Mouse (Mus musculus) forebrain, embryonic 16.5 days (tissue): ENCODE measurements around the gene Gli3. TPM values are rescaled to one million over a fixed set of nuclear protein-coding genes. Genes with fewer than 3 reads are reported as not detected.

Source experiments
- ATAC-seq: fragments of 200-750 bp; cut with Nextera tagmentation; 2 replicates; pipeline ENCODE4 v1.8.0; 2017; ENCODE audit warnings: mild to moderate bottlenecking, moderate library complexity
- H3K27ac ChIP-seq: fragments of 300-500 bp; sonication (generic); 2 replicates; pipeline ENCODE4 v1.5.1; 2014; ENCODE audit warnings: low read length, control low read depth
- H3K27me3 ChIP-seq: fragments of 300-500 bp; sonication (generic); replicated peaks from 2 replicates; pipeline ENCODE4 v1.6.1; 2014; ENCODE audit warnings: low read length; ENCODE audit not compliant: control insufficient read depth, insufficient read depth
- H3K36me3 ChIP-seq: fragments of 300-500 bp; sonication (generic); 2 replicates; pipeline ENCODE4 v1.6.1; 2014; ENCODE audit not compliant: control insufficient read depth, insufficient read depth
- H3K4me1 ChIP-seq: fragments of 300-500 bp; sonication (generic); replicated peaks from 2 replicates; pipeline ENCODE4 v1.6.1; 2014; ENCODE audit warnings: low read length; ENCODE audit not compliant: control insufficient read depth, insufficient read depth
- H3K4me2 ChIP-seq: fragments of 300-500 bp; sonication (generic); 2 replicates; pipeline ENCODE4 v1.6.1; 2014; ENCODE audit warnings: mild to moderate bottlenecking, low read length, control low read depth
- H3K4me3 ChIP-seq: fragments of 300-500 bp; sonication (generic); replicated peaks from 2 replicates; pipeline ENCODE4 v1.5.1; 2014; ENCODE audit warnings: mild to moderate bottlenecking, low read length, control low read depth
- H3K9ac ChIP-seq: fragments of 300-500 bp; sonication (generic); replicated peaks from 2 replicates; pipeline ENCODE4 v1.6.1; 2014; ENCODE audit warnings: low read depth, low read length, control low read depth
- H3K9me3 ChIP-seq: fragments of 300-500 bp; sonication (generic); 2 replicates; pipeline ENCODE4 v1.6.1; 2016; ENCODE audit warnings: low read length; ENCODE audit not compliant: control insufficient read depth
- WGBS: fragments of 180-500 bp; shearing (Covaris S2); extraction: QIAGEN DNeasy Blood & Tissue Kit; methylation state at CpG from one replicate; pipeline ENCODE4 v1.1.7; 2014; 5-methylcytosine and 5-hydroxymethylcytosine counted together
- polyA plus RNA-seq: library from polyadenylated mRNA; unstranded; fragments of >200 nt; fragmentation: Nextera tagmentation; extraction: Ambion mirVana; gene quantifications from 2 replicates; pipeline ENCODE4 v1.2.1, GENCODE M21; 2015

Gene Gli3
- polyA plus RNA-seq, 1 experiment from 2014 or later: 10.8 TPM

DNA sequence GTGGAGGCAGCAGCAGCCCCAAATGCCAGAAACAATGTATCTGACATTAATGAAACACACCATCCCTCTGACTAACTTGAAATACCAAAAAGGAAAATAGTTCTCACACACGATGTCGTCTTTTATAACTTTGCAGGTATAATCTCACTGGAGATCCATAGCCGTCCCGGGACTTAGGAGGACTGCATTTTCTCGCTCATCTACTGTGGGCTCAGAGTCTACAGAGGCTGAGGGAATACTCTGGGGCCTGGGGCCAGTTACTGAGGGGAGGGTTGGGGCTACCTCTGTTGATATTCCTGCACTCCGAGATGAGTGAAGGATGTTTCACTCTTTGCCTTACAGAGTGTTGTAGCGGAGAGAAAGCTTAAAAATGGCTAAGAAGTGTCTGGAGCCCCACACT is 1.1 kb upstream of the Gli3 start:
- H3K4me2 ChIP-seq: peak overlapping the region; percentile 90
- peaks cover 15% of the 10 kb centered on the region; the same call in 1 of the 2 replicates for H3K4me1 ChIP-seq
- no peaks in the 10 kb centered on the region for H3K36me3 ChIP-seq
- H3K9me3 ChIP-seq: no peaks in the 10 kb centered on the region
- H3K9ac ChIP-seq: no peak overlapping the region
- no peak overlapping the region for H3K27ac ChIP-seq
- ATAC-seq: no peak
- WGBS: 6% methylated on average over 7 of the region's 7 CpGs
- 0 out of 2 replicates have a peak, but pooled peaks cover 2% of the 10 kb centered on the region for H3K27me3 ChIP-seq
- H3K4me3 ChIP-seq: peak overlapping the region; percentile 71; the same call in 1 of the 2 replicates

DNA sequence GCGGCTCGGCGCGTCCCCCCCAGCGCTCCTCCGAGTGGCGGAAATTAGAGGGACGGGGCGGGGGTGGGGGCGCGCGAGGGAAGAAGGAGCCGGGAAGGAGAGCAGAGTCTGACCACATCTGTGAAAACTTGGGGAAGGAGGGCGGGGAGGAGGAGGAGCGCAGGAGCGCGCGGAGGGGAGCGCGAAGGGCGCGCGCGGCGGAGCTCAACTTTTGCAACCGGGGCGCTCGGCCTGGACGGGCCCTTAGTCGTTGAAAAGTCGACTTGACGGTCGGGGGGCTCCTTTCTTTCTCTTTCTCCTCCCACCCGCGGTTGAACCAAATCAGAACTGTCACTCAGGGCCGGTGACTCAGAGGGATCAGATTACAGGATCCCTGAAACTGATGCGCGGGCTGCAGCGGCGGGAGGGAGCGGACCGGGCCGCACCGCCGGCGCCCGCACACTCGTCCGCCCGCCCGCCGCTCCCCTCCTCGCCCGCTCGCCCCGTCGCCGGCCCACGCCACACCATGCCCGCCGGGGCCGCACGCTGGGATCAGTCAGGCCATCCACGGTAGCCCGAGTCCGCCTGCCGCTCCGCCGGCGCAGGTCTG is 551 bp downstream of the Gli3 start:
- peak; percentile 72 for ATAC-seq
- no peaks in the 10 kb centered on the region for H3K9me3 ChIP-seq
- H3K27ac ChIP-seq: peak overlapping the region; percentile 90
- H3K4me1 ChIP-seq: peaks cover 17% of the 10 kb centered on the region; the same call in 1 of the 2 replicates
- H3K4me3 ChIP-seq: peak overlapping the region; percentile 71
- under 1% methylated on average over 65 of the region's 70 CpGs for WGBS
- H3K36me3 ChIP-seq: no peaks in the 10 kb centered on the region
- peak overlapping the region; percentile 78 for H3K9ac ChIP-seq
- 0 out of 2 replicates have a peak, but pooled peaks cover 2% of the 10 kb centered on the region for H3K27me3 ChIP-seq
- peak overlapping the region; percentile 90 for H3K4me2 ChIP-seq

DNA sequence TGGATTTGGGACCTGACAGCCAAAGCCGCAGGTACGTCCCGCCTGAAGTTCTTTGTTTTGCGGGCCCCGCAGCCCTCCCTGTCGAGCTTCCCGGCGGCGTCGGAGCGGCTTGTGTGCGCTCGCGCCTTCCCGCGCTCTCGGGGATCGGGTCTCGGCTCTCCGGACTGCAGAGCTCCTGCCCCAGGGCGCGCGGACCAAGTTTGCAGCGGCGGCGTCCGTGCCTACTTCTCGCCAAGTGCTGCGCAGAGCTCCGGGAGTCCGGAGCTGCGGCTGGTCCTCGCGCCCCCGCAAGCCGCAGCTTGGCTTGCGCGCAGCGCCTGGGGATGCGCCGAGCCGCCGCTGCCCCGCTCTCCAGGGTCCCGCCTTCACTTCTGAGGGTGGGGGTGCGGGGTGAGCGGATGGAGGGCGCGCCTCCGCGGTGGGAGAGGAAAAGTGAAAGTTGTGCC is 1.1 kb downstream of the Gli3 start:
- ATAC-seq: peak; percentile 22
- Histone ChIP-seq H3K27me3 (0 out of 2 replicates have a peak, but pooled peaks cover 2% of the 10 kb centered on the region), H3K9ac (peak overlapping the region; percentile 78), H3K4me2 (peak overlapping the region; percentile 90), H3K4me3 (peak overlapping the region; percentile 71), H3K4me1 (peaks cover 17% of the 10 kb centered on the region; the same call in 1 of the 2 replicates), H3K27ac (peak overlapping the region; percentile 90), H3K36me3 (no peaks in the 10 kb centered on the region), H3K9me3 (no peaks in the 10 kb centered on the region)
- under 1% methylated on average over 51 of the region's 51 CpGs for WGBS

- 0 out of 2 replicates have a peak, but pooled peaks cover 2% of the 10 kb centered on the region for H3K27me3 ChIP-seq
- H3K9me3 ChIP-seq: no peaks in the 10 kb centered on the region
- ATAC-seq: no peak
- peak overlapping the region; percentile 90 for H3K4me2 ChIP-seq
- peaks cover 17% of the 10 kb centered on the region; the same call in 1 of the 2 replicates for H3K4me1 ChIP-seq
- H3K9ac ChIP-seq: peak overlapping the region; percentile 78
- H3K4me3 ChIP-seq: peak overlapping the region; percentile 71
- H3K36me3 ChIP-seq: no peaks in the 10 kb centered on the region
- 2% methylated on average over 11 of the region's 11 CpGs for WGBS
- peak overlapping the region; percentile 90 for H3K27ac ChIP-seq
These were observed 1.8 kb downstream of the Gli3 start for GRCm38 (mm10) chr13:15464741-15465250.

DNA sequence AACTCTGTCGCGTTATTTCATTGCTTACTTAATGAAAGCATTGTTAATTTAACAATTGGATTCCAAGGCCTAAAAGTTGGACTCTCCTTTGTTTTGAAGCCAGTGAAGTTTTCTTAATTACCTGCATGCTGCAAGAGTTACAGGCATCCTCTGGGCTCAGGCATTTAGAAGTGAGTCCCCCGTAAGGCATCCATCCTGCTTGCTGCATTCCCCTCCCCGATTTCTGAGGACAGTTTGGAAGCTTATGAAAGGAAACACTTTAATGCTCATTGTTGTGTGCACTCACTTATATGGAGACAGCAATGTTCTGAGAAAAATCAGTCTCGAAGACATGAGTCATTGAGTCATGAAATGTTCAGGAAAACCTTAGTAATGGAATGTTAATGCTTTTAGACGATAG is 3.5 kb downstream of the Gli3 start:
- 12% methylated on average over 6 of the region's 6 CpGs for WGBS
- Histone ChIP-seq H3K9me3 (no peaks in the 10 kb centered on the region), H3K4me3 (peak overlapping the region; percentile 22), H3K4me1 (peaks cover 21% of the 10 kb centered on the region; the same call in 1 of the 2 replicates), H3K27me3 (0 out of 2 replicates have a peak, but pooled peaks cover 2% of the 10 kb centered on the region), H3K9ac (0 out of 2 replicates have a peak overlapping the region, but pooled peaks have one; percentile 17), H3K36me3 (no peaks in the 10 kb centered on the region), H3K27ac (no peak overlapping the region), H3K4me2 (peak overlapping the region; percentile 35)
- ATAC-seq: no peak

DNA sequence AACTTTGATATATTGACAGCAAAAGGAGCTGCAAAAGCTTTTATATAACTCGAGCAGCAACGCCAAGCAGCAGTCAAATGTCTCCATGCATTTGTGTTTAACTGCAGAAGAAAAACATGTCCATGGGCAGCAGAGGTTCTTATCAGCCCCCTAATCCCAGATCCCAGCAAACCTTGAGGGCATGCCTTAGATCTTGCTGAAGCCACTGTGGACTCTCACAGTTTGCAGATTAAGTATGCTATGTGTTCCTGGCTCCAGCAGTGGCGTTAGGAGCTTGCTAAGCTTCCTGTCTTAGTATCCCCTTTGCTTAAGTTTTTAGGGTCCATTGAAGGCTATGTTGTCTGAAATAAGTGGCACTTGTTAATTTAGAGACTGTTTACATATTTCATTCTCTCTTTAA is 4.4 kb downstream of the Gli3 start:
- H3K27ac ChIP-seq: peak overlapping the region; percentile 33
- H3K4me3 ChIP-seq: no peak overlapping the region; the same call in 1 of the 2 replicates
- no peaks in the 10 kb centered on the region for H3K9me3 ChIP-seq
- no peaks in the 10 kb centered on the region for H3K36me3 ChIP-seq
- no peak overlapping the region for H3K9ac ChIP-seq
- 0 out of 2 replicates have a peak, but pooled peaks cover 2% of the 10 kb centered on the region for H3K27me3 ChIP-seq
- H3K4me1 ChIP-seq: peaks cover 18% of the 10 kb centered on the region
- H3K4me2 ChIP-seq: peak overlapping the region; percentile 24
- 13% methylated on average over 3 of the region's 3 CpGs for WGBS
- no peak for ATAC-seq

DNA sequence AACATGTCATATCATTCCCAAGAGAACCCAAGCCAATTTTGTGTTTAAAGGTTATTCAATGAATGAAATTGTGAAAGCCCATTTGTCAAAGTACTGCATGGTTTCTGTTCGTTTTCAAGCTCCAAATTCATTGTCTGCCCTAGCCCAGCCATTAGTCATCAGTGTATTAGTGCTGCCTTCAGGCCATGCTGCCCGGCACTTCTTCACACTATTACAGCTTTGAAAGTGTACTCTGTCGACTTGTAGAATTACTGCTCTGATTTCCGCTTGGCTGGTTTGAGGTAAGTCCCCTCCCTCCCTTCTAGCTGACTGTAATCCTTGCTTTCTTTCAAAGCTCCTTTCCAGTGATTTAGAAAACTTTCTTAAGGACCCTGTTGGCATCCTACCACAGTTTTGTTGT is 5.4 kb downstream of the Gli3 start:
- Histone ChIP-seq H3K9ac (no peak overlapping the region), H3K27ac (no peak overlapping the region), H3K9me3 (no peaks in the 10 kb centered on the region), H3K27me3 (0 out of 2 replicates have a peak, but pooled peaks cover 2% of the 10 kb centered on the region), H3K4me3 (no peak overlapping the region), H3K36me3 (no peaks in the 10 kb centered on the region), H3K4me2 (0 out of 2 replicates have a peak overlapping the region, but pooled peaks have one; percentile 0), H3K4me1 (peaks cover 25% of the 10 kb centered on the region)
- 12% methylated on average over 4 of the region's 4 CpGs for WGBS
- ATAC-seq: no peak

- Histone ChIP-seq H3K4me2 (no peak overlapping the region), H3K4me1 (peaks cover 22% of the 10 kb centered on the region), H3K27ac (no peak overlapping the region), H3K36me3 (no peaks in the 10 kb centered on the region), H3K27me3 (no peaks in the 10 kb centered on the region), H3K9ac (no peak overlapping the region), H3K9me3 (no peaks in the 10 kb centered on the region), H3K4me3 (no peak overlapping the region)
- ATAC-seq: no peak
- WGBS: 39% methylated on average over 3 of the region's 3 CpGs
These were observed 7.0 kb downstream of the Gli3 start for GRCm38 (mm10) chr13:15470056-15470455.

GRCm38 (mm10) chr13:15472712-15473111 is 9.7 kb downstream of the Gli3 start:
- no peaks in the 10 kb centered on the region for H3K9me3 ChIP-seq
- H3K27ac ChIP-seq: no peak overlapping the region
- no peaks in the 10 kb centered on the region for H3K27me3 ChIP-seq
- WGBS: 28% methylated on average over 3 of the region's 3 CpGs
- peak; percentile 38; the same call in 1 of the 2 replicates for ATAC-seq
- no peak overlapping the region for H3K4me3 ChIP-seq
- no peak overlapping the region for H3K4me2 ChIP-seq
- H3K9ac ChIP-seq: no peak overlapping the region
- peaks cover 17% of the 10 kb centered on the region for H3K4me1 ChIP-seq
- H3K36me3 ChIP-seq: no peaks in the 10 kb centered on the region
